Mouse (Mus musculus) embryonic fibroblast, embryonic 13.5 days (primary cell): ENCODE measurements around the gene Crcp. TPM values are rescaled to one million over a fixed set of nuclear protein-coding genes. Genes with fewer than 3 reads are reported as not detected.

Source experiments
- H3K27ac ChIP-seq: 2 replicates; pipeline ENCODE4 v1.5.1; 2012; ENCODE audit warnings: low read length, control low read depth, inconsistent platforms; ENCODE audit not compliant: insufficient read depth
- H3K4me1 ChIP-seq: 2 replicates; pipeline ENCODE4 v1.6.1; 2011; ENCODE audit warnings: low read length; ENCODE audit not compliant: control insufficient read depth, insufficient read depth
- H3K4me3 ChIP-seq: 2 replicates; pipeline ENCODE4 v1.5.1; 2011; ENCODE audit warnings: mild to moderate bottlenecking, control low read depth, low read length; ENCODE audit not compliant: insufficient read depth
- CTCF ChIP-seq: IDR thresholded peaks from 2 replicates; pipeline ENCODE4 v1.5.1; 2011; ENCODE audit warnings: mild to moderate bottlenecking, control low read depth, low read length, moderate library complexity, borderline replicate concordance; ENCODE audit not compliant: insufficient read depth
- POLR2A ChIP-seq: IDR thresholded peaks from 2 replicates; pipeline ENCODE4 v1.6.1; 2011; ENCODE audit warnings: low read depth, mild to moderate bottlenecking, control low read depth, low read length, moderate library complexity
- polyA plus RNA-seq: library from polyadenylated mRNA; stranded (reverse); fragments of >200 nt; gene quantifications from 2 replicates; pipeline ENCODE4 v1.2.4, GENCODE M21; 2011; ENCODE audit warnings: low read depth; ENCODE audit not compliant: missing spikeins, insufficient read length

The Crcp gene
- polyA plus RNA-seq, 1 experiment = 36.5 TPM

GRCm38 (mm10) chr5:130052955-130053354, 23.9 kb downstream of the Crcp start:
- TF ChIP-seq POLR2A (no peak), CTCF (no peak)
- Histone ChIP-seq H3K4me1 (no peaks in the 10 kb centered on the region), H3K27ac (no peak overlapping the region), H3K4me3 (no peak overlapping the region)

DNA sequence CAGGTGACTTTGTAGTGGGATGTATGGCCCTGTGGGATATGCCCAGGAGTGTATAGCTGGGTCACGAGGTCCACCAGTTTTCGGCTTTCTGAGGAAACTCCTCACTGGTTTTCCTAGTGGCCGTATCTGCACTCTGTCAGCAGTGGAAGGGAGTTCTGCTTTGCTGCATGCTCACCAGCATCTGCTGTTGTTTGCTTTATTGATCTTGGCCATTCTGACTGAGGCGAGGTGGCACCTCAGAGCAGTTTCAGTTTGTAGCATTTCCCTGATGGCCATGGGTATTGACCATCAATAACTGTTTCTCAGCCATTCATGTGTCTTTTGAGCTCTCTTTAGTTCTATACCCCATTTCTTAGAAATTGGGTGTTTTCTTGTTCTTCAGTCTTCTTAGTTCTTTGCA, 26.6 kb downstream of the Crcp start:
- no peak overlapping the region for H3K27ac ChIP-seq
- H3K4me1 ChIP-seq = no peaks in the 10 kb centered on the region
- TF ChIP-seq POLR2A = no peak
- no peak for TF ChIP-seq CTCF
- H3K4me3 ChIP-seq = no peak overlapping the region

DNA sequence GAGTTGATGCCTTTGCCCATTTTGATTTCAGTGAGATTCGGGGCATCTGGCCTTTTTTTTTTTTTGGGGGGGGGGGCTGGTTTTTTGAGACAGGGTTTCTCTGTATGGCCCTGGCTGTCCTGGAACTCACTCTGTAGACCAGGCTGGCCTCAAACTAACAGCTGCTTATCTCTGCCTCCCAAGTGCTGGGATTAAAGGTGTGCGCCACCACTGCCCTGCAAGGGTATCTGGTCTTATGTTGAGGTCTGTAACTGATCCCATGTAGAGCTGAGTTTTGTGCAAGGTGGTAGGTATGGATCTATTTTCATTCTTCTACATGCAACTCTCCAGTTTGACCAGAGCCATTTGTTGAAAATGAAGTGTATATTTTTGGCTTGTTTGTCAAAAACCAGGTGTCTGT, 27.2 kb downstream of the Crcp start:
- H3K27ac ChIP-seq = no peak overlapping the region
- no peak for TF ChIP-seq CTCF
- TF ChIP-seq POLR2A = no peak
- no peaks in the 10 kb centered on the region for H3K4me1 ChIP-seq
- H3K4me3 ChIP-seq = no peak overlapping the region

DNA sequence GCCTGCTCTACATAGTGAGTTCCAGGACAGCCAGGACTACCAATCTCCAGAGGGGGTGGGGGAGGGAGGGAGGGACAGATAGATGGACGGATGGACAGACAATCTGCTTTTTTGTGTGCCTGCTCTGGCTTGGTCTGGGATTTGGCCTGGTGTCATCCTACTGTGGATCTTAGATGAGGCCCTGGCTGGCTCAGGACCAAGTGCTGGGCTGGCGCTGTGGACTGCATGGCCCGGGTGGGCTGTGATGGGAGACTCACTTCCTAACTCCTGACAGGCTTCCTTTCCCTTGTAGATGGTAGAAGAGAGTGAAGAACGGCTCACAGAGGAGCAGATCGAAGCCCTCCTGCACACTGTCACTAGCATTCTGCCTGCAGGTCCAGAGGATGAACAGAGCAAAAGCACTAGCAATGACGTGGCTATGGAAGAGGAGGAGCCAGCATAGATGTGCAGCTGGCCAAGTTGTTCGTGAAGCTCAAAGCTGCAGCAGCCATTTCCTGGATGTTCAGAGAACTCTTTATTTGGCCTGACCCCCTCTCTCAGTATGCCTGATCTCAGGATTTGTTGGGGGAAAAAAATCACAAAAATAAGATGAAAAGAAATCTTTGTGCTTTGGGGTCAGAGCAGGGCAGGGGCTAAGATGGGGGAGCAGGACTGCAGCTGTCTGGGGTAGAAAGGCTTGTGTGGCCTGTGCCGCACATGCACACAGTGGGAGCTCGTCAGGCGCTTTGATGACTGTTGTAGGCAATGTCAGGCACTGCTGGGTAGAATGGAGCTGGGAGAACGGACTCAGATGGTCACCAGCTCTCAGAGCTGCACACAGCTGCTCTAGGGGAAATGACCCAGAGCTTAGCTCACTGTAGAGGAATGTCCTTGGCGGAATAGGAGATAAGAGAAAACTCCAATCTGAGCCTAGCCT, 30.6 kb downstream of the Crcp start:
- H3K4me1 ChIP-seq = peaks cover 4% of the 10 kb centered on the region; the same call in 1 of the 2 replicates
- TF ChIP-seq POLR2A = no peak
- TF ChIP-seq CTCF = no peak
- no peak overlapping the region for H3K27ac ChIP-seq
- no peak overlapping the region for H3K4me3 ChIP-seq

DNA sequence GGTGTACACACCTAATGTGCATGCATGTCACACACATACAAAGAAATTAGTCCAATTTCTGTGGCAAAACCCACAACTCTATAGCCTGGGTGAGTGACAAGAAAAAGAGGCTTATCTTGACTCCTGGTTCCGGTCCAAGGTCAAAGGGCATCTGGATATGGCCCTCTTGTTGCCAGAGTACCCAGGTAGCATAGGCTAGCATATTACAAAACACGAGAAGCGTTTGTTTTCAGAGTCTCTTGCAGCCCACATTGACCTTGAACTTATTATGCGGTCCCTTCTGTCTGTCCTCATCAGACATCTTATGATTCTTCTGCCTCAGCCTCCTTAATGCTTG, 31.2 kb downstream of the Crcp start:
- no peak for TF ChIP-seq CTCF
- no peak for TF ChIP-seq POLR2A
- Histone ChIP-seq H3K27ac (no peak overlapping the region), H3K4me3 (no peak overlapping the region), H3K4me1 (peaks cover 4% of the 10 kb centered on the region; the same call in 1 of the 2 replicates)

DNA sequence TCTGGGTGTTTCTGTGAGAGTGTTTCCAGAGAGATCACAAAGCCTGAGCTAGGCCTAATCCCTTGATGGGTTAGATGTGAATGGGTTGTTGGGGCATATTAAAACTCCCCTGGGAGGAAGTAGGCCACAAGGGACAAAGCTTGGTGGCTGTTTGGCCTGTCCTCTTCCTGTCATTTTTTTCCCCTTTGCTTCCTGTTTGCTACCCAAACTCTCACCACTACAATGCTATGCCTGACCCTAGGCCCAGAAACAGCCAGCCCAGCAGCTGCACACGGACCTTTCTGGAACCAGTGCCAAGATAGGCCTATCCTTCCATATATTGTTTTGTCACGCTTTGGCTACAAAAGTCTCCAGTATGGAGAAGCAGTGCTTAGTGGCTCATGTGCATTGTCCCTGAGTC, 33.0 kb downstream of the Crcp start:
- Histone ChIP-seq H3K4me3 (no peak overlapping the region), H3K4me1 (peaks cover 4% of the 10 kb centered on the region; the same call in 1 of the 2 replicates), H3K27ac (no peak overlapping the region)
- TF ChIP-seq POLR2A = no peak
- no peak for TF ChIP-seq CTCF

DNA sequence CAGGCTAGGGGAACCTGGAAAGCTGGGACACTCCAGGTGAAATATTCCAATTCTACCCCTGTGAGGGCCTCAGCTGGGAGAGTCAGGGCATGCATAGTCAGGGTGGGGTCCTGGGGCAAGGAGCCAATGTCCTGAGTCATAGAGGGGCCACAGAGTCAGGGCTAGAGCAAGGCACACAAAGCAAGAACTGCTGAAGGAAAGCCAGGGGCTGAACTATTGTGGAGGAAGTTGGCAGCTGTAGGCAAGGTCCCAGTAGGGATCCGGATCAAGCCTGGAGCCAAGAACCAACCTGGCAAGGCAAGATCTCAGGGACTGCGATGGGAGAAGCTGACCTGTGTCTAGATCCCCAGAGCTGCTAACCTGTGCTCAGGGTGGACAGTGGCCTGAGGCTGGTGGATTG, 34.7 kb downstream of the Crcp start:
- H3K4me1 ChIP-seq = peaks cover 4% of the 10 kb centered on the region; the same call in 1 of the 2 replicates

GRCm38 (mm10) chr5:130065579-130065978, 36.5 kb downstream of the Crcp start:
- Histone ChIP-seq H3K4me3 (no peak overlapping the region), H3K4me1 (peaks cover 4% of the 10 kb centered on the region; the same call in 1 of the 2 replicates), H3K27ac (no peak overlapping the region)
- TF ChIP-seq POLR2A (no peak), CTCF (no peak)

More for the DNA sequence above, 34.7 kb downstream of the Crcp start:
- TF ChIP-seq CTCF (no peak), POLR2A (no peak)
- Histone ChIP-seq H3K27ac (no peak overlapping the region), H3K4me3 (no peak overlapping the region)

GRCm38 (mm10) chr5:130067841-130068264, 38.8 kb downstream of the Crcp start:
- Histone ChIP-seq H3K4me3 (no peak overlapping the region), H3K4me1 (peaks cover 4% of the 10 kb centered on the region; the same call in 1 of the 2 replicates)
- TF ChIP-seq POLR2A (no peak), CTCF (no peak)

DNA sequence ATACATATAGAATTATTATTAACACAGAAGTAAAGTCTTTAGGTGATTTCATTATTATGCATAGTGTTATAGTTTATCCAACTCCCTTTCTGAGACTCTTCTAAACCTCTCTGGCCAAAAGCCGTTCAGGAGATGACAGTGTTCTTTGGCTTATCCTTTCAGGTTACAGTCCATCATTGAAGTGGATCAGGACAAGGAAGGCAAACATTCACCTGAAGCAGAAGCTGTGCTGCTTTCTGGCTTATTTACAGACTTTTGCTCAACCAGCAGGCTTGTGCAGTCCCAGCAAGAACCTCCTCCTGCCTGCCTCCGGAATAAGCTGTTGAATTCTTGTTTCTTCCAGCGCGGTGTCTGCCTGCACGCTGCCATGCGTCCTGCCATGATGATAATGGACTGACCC, 43.9 kb downstream of the Crcp start, which contains the start of gene Tpst1:
Gene Tpst1 (plus strand): TSS at position 301 of the 400 bp plus-strand sequence.
- Histone ChIP-seq H3K4me3 (no peak within 1 kb of the TSS), H3K4me1 (no peaks in the 10 kb centered on the region), H3K27ac (no peak within 1 kb of the TSS)
- TF ChIP-seq CTCF = no peak

More at GRCm38 (mm10) chr5:130067841-130068264, 38.8 kb downstream of the Crcp start:
- no peak overlapping the region for H3K27ac ChIP-seq

DNA sequence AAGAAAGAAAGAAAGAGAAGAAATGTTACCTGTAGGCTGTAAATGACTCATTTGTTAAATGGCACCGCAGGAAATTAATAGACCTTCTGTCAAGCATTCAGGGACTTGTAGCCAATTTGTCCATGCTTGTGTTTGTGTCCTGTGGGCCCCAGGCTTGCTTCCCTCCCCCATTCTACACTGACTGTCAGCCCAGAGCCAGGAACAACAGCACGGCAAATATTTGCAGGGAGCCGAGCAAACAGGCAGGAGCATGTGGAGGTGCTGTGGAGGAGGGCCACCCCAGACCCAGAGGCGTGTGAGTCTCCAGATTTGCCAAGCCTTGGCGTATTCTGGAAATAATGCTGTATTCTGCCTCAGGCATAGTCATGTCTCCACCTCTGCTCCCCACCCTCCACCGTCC, 45.4 kb downstream of the Crcp start:
- TF ChIP-seq POLR2A = no peak
- H3K4me3 ChIP-seq = no peak overlapping the region
- H3K4me1 ChIP-seq = 0 out of 2 replicates have a peak, but pooled peaks cover 3% of the 10 kb centered on the region
- H3K27ac ChIP-seq = no peak overlapping the region
